Mouse (Mus musculus): Measurements from ENCODE around the gene Abcf2. TPM values are rescaled to one million over a fixed set of nuclear protein-coding genes. Genes with fewer than 3 reads are reported as not detected.

Abcf2 gene
- polyA plus RNA-seq, 1 experiment from 2014 or later: 95.9 TPM

GRCm38 (mm10) chr5:24611366-24612301 is 34.4 kb upstream of the Abcf2 start:
- Histone ChIP-seq H3K27ac (no peak overlapping the region), H3K36me3 (no peaks in the 10 kb centered on the region), H3K4me2 (no peak overlapping the region), H3K4me1 (0 out of 2 replicates have a peak, but pooled peaks cover 3% of the 10 kb centered on the region), H3K4me3 (no peak overlapping the region), H3K27me3 (replicated peaks) (peaks cover 65% of the 10 kb centered on the region), H3K9me3 (replicated peaks) (no peaks in the 10 kb centered on the region), H3K9ac (no peak overlapping the region)
- WGBS (ENCODE audit: insufficient replicate concordance): 68% methylated on average over 7 of the region's 7 CpGs
- no peak for ATAC-seq

GRCm38 (mm10) chr5:24609388-24609787 is 32.1 kb upstream of the Abcf2 start:
- 3% methylated on average over 5 of the region's 5 CpGs for WGBS (ENCODE audit: insufficient replicate concordance)
- Histone ChIP-seq H3K9me3 (replicated peaks) (no peaks in the 10 kb centered on the region), H3K27me3 (replicated peaks) (peaks cover 82% of the 10 kb centered on the region), H3K36me3 (no peaks in the 10 kb centered on the region), H3K4me3 (no peak overlapping the region), H3K4me2 (no peak overlapping the region), H3K4me1 (peaks cover 9% of the 10 kb centered on the region; the same call in 1 of the 2 replicates), H3K27ac (no peak overlapping the region), H3K9ac (no peak overlapping the region)
- ATAC-seq: no peak

- H3K9me3 ChIP-seq (replicated peaks): no peaks in the 10 kb centered on the region
- WGBS (ENCODE audit: insufficient replicate concordance): 36% methylated on average over 14 of the region's 14 CpGs
- H3K4me3 ChIP-seq: no peak overlapping the region
- no peak for ATAC-seq
- no peaks in the 10 kb centered on the region for H3K36me3 ChIP-seq
- H3K27me3 ChIP-seq (replicated peaks): peaks cover 96% of the 10 kb centered on the region
- no peak overlapping the region for H3K27ac ChIP-seq
- peaks cover 24% of the 10 kb centered on the region for H3K4me1 ChIP-seq
- H3K4me2 ChIP-seq: no peak overlapping the region
- H3K9ac ChIP-seq: no peak overlapping the region
Measured at GRCm38 (mm10) chr5:24605980-24606665, 28.9 kb upstream of the Abcf2 start.

DNA sequence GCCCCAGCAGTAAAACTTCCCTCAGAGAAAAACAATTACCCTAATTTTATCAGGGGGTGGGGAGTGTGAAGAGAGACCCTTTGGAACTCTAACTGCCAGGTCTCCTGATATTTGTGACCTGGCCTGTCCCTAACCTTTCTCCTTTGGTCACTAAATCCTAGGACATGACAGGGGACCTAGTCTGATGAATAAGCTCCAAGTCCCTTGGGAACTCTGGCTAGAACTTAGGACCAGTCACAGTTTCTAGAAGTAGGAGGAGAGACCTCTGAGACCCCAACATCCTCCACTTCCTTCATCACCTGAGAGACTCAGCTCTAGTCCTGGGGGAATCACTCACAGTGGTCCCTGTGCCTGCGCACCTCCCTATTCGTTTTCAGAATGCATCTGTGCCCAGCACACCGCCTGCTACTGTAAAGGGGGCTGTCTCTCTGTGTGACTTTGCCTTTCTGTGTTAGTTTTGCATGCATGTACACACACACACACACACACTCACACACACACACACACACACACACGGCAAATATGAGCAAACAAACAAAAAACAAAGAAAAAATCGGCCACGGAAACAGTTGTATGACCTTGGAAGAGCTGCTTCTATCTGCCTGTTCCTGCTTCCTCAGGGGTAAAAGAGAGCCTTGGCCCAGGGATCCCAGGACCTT is 28.2 kb upstream of the Abcf2 start:
- Histone ChIP-seq H3K9ac (no peak overlapping the region), H3K4me3 (no peak overlapping the region), H3K9me3 (replicated peaks) (no peaks in the 10 kb centered on the region), H3K27me3 (replicated peaks) (peaks cover 97% of the 10 kb centered on the region), H3K4me1 (peaks cover 24% of the 10 kb centered on the region), H3K27ac (no peak overlapping the region), H3K4me2 (peak overlapping the region; percentile 53), H3K36me3 (no peaks in the 10 kb centered on the region)
- WGBS (ENCODE audit: insufficient replicate concordance): 33% methylated on average over 6 of the region's 6 CpGs
- ATAC-seq: no peak

DNA sequence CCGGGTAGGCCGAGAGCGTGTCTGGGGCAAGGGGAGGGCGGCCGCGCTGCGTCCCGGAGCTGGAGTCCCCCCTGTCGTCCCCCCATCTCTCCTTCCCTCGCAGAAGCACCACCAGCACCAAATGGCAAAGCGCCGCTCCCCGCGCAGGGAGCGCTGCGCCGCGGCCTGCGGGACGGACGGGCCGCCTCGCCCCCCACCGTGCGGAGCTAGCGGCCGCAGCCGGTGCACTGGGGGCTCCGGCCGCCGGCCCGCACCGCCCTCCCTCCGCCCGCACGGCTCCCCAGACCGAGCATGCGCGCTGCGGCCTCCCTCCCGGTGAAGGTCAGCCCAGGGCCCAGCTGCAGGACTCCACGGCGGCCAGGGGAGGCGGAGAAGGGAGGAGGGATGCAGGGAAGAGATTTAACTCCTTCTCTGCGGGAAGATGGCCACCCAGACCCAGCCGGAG is 27.4 kb upstream of the Abcf2 start:
- Histone ChIP-seq H3K9me3 (replicated peaks) (no peaks in the 10 kb centered on the region), H3K27me3 (replicated peaks) (peaks cover 100% of the 10 kb centered on the region), H3K4me1 (peaks cover 24% of the 10 kb centered on the region), H3K36me3 (no peaks in the 10 kb centered on the region), H3K4me3 (peak overlapping the region; percentile 47), H3K4me2 (peak overlapping the region; percentile 53), H3K9ac (peak overlapping the region; percentile 48), H3K27ac (peak overlapping the region; percentile 69)
- 1% methylated on average over 42 of the region's 46 CpGs for WGBS (ENCODE audit: insufficient replicate concordance)
- ATAC-seq: peak; percentile 52; the same call in 1 of the 2 replicates

- Histone ChIP-seq H3K4me2 (peak overlapping the region; percentile 53), H3K27me3 (replicated peaks) (peaks cover 100% of the 10 kb centered on the region), H3K9ac (peak overlapping the region; percentile 48), H3K9me3 (replicated peaks) (no peaks in the 10 kb centered on the region), H3K4me3 (peak overlapping the region; percentile 47), H3K4me1 (peaks cover 22% of the 10 kb centered on the region), H3K36me3 (no peaks in the 10 kb centered on the region), H3K27ac (peak overlapping the region; percentile 69; the same call in 1 of the 2 replicates)
- 21% methylated on average over 12 of the region's 12 CpGs for WGBS (ENCODE audit: insufficient replicate concordance)
- 0 out of 2 replicates have a peak, but pooled peaks have one; percentile 12 for ATAC-seq
Measured at GRCm38 (mm10) chr5:24604080-24604655, 26.9 kb upstream of the Abcf2 start.

- H3K4me3 ChIP-seq: no peak overlapping the region
- H3K4me1 ChIP-seq: peaks cover 28% of the 10 kb centered on the region
- H3K9me3 ChIP-seq (replicated peaks): no peaks in the 10 kb centered on the region
- H3K4me2 ChIP-seq: 0 out of 2 replicates have a peak overlapping the region, but pooled peaks have one; percentile 59
- ATAC-seq: no peak
- WGBS (ENCODE audit: insufficient replicate concordance): 48% methylated on average over 8 of the region's 8 CpGs
- H3K9ac ChIP-seq: no peak overlapping the region
- no peaks in the 10 kb centered on the region for H3K36me3 ChIP-seq
- H3K27me3 ChIP-seq (replicated peaks): peaks cover 100% of the 10 kb centered on the region
- H3K27ac ChIP-seq: no peak overlapping the region
Measured at GRCm38 (mm10) chr5:24603431-24604010, 26.3 kb upstream of the Abcf2 start.

- Histone ChIP-seq H3K9me3 (replicated peaks) (no peaks in the 10 kb centered on the region), H3K36me3 (no peaks in the 10 kb centered on the region), H3K9ac (peak overlapping the region; percentile 54), H3K27ac (peak overlapping the region; percentile 78), H3K4me1 (peaks cover 35% of the 10 kb centered on the region), H3K4me2 (peak overlapping the region; percentile 59), H3K4me3 (peak overlapping the region; percentile 46), H3K27me3 (replicated peaks) (peaks cover 100% of the 10 kb centered on the region)
- WGBS (ENCODE audit: insufficient replicate concordance): 2% methylated on average over 16 of the region's 16 CpGs
- ATAC-seq: peak; percentile 22; the same call in 1 of the 2 replicates
Measured at GRCm38 (mm10) chr5:24602751-24603343, 25.6 kb upstream of the Abcf2 start.

- Histone ChIP-seq H3K9ac (peak overlapping the region; percentile 54), H3K27ac (peak overlapping the region; percentile 78), H3K4me1 (peaks cover 37% of the 10 kb centered on the region), H3K4me3 (peak overlapping the region; percentile 46), H3K9me3 (replicated peaks) (no peaks in the 10 kb centered on the region), H3K27me3 (replicated peaks) (peaks cover 97% of the 10 kb centered on the region), H3K36me3 (no peaks in the 10 kb centered on the region), H3K4me2 (peak overlapping the region; percentile 59)
- WGBS (ENCODE audit: insufficient replicate concordance): 1% methylated on average over 73 of the region's 73 CpGs
- ATAC-seq: no peak
Measured at GRCm38 (mm10) chr5:24601911-24602750, 24.9 kb upstream of the Abcf2 start.
